Mouse (Mus musculus): ENCODE results near the gene Brd4.

DNA sequence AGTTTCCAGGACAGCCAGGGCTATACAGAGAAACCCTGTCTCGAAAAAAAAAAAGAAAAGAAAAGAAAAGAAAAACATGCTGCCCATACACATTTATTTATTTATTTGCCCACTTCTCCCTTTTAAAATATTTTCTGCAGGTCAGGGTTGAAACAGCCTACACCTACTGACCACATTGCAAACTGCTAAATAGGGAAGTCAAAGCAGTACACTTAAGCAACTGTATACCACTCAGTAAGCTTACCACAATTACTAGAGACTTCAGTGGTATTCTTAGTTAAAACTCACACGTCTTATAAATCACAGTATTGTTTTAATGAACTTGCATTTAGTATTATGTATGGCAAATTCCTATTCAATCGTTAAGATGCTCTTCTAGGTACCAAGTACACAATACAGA, 3.9 kb downstream of the Brd4 start:
- TF ChIP-seq POLR2A (IDR thresholded peaks at IDR 0.05; ENCODE audit: low read depth, low read length), result no peak
- no peak for TF ChIP-seq CTCF (IDR thresholded peaks at IDR 0.05; ENCODE audit: extremely low read depth, insufficient read length, insufficient replicate concordance, low read depth, low read length)
